Mouse (Mus musculus) liver, postnatal 0 days (tissue): ENCODE results near the gene Hmg20b. TPM values are rescaled to one million over a fixed set of nuclear protein-coding genes. Genes with fewer than 3 reads are reported as not detected.

Experiments
- ATAC-seq: fragments of 200-750 bp; cut with Nextera tagmentation; 2 replicates; pipeline ENCODE4 v1.8.0; 2017; ENCODE audit warnings: mild to moderate bottlenecking, moderate library complexity
- DNase-seq: peaks from one replicate; pipeline ENCODE4 v3.0.0-alpha.2; 2016
- H3K27ac ChIP-seq: fragments of 300-500 bp; sonication (generic); 2 replicates; pipeline ENCODE4 v1.5.1; 2014; ENCODE audit warnings: antibody characterized with exemption, moderate library complexity, mild to moderate bottlenecking, low read depth
- H3K27me3 ChIP-seq: fragments of 300-500 bp; sonication (generic); 2 replicates; pipeline ENCODE4 v1.6.1; 2014; ENCODE audit warnings: low read length, control low read depth, mixed read lengths; ENCODE audit not compliant: insufficient read depth
- H3K36me3 ChIP-seq: fragments of 300-500 bp; sonication (generic); replicated peaks from 2 replicates; pipeline ENCODE4 v1.6.1; 2014; ENCODE audit warnings: mild to moderate bottlenecking, control low read depth, low read length, moderate library complexity, mixed read lengths; ENCODE audit not compliant: insufficient read depth
- H3K4me1 ChIP-seq: fragments of 300-500 bp; sonication (generic); 2 replicates; pipeline ENCODE4 v1.6.1; 2014; ENCODE audit warnings: antibody characterized with exemption, mild to moderate bottlenecking, control low read depth; ENCODE audit not compliant: insufficient read depth
- H3K4me2 ChIP-seq: fragments of 300-500 bp; sonication (generic); 2 replicates; pipeline ENCODE4 v1.6.1; 2014; ENCODE audit warnings: low read depth, mild to moderate bottlenecking, low read length, moderate library complexity, mixed read lengths
- H3K4me3 ChIP-seq: fragments of 300-500 bp; sonication (generic); 2 replicates; pipeline ENCODE4 v1.5.1; 2014; ENCODE audit warnings: low read depth, low read length
- H3K9ac ChIP-seq: fragments of 300-500 bp; sonication (generic); replicated peaks from 2 replicates; pipeline ENCODE4 v1.6.1; 2014; ENCODE audit warnings: mild to moderate bottlenecking, moderate library complexity
- H3K9me3 ChIP-seq: fragments of 300-500 bp; sonication (generic); 2 replicates; pipeline ENCODE4 v1.6.1; 2016; ENCODE audit warnings: mild to moderate bottlenecking, control low read depth, low read length, mixed read lengths
- CTCF ChIP-seq: sonication (generic); IDR thresholded peaks from 2 replicates; pipeline ENCODE4 v1.5.1; 2016; ENCODE audit warnings: antibody characterized with exemption, low read depth
- EP300 ChIP-seq: IDR thresholded peaks from 2 replicates; pipeline ENCODE4 v1.6.1; 2016; ENCODE audit warnings: antibody characterized with exemption, low read depth, mild to moderate bottlenecking
- WGBS: fragments of 180-500 bp; shearing (Covaris S2); extraction: QIAGEN DNeasy Blood & Tissue Kit; methylation state at CpG from one replicate; pipeline ENCODE4 v1.1.7; 2014; ENCODE audit not compliant: insufficient replicate concordance; 5-methylcytosine and 5-hydroxymethylcytosine counted together
- polyA plus RNA-seq: library from polyadenylated mRNA; unstranded; fragments of >200 nt; fragmentation: Nextera tagmentation; extraction: Ambion mirVana; gene quantifications from 2 replicates; pipeline ENCODE4 v1.2.1, GENCODE M21; 2015

Gene Hmg20b
- polyA plus RNA-seq, 1 experiment from 2014 or later, result 27.1 TPM

DNA sequence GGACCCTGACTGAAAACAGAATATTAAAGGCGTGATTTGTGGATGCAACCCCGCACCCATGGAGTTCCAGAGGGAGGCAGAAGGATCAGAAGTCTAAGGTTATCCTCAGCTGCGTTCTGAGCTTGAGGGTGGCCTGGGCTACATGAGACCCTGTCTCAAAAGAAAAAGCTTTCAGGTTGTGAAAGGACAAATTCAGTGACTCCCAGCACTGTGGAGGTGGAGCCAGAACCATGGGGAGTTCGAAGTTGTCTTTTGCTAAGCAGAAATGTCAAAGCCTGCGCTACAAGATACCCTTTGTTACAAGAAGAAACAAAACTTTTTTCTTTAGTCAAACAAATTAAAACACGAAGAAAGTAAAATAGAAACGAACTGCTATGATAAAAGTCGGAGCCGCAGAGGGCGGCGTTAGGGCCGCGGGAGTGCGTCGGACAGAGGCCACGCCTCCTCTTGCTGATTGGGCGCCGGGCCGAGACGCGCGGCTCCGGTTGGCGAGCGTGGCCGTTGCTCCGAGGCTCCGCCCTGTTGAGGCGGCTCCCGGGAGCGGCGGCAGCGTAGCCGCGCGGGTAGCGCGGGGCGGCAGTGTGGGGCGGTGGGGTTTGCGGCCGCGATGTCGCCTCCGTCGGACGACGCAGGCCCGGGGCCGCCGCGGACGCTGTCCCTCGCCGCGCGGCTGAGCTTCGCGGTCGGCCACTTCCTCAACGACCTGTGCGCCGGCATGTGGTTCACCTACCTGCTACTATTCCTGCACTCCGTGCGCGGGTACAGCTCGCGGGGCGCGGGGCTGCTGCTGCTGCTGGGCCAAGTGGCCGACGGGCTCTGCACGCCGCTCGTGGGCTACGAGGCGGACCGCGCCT is 6.9 kb upstream of the Hmg20b start, which contains the start of gene Mfsd12:
TSS of gene Mfsd12 (plus strand) at position 501 of the 854 bp plus-strand sequence.
- Histone ChIP-seq H3K9me3 (no peaks in the 10 kb centered on the region), H3K4me3 (peak within 1 kb of the TSS; percentile 69), H3K4me1 (peaks cover 47% of the 10 kb centered on the region), H3K9ac (peak within 1 kb of the TSS; percentile 79), H3K36me3 (peaks cover 19% of the 10 kb centered on the region), H3K27me3 (no peaks in the 10 kb centered on the region), H3K4me2 (peak within 1 kb of the TSS; percentile 81), H3K27ac (peak within 1 kb of the TSS; percentile 80)
- ATAC-seq (peak; percentile 89), DNase-seq (peak; percentile 94)
- 2% methylated on average over 65 of the region's 79 CpGs for WGBS
- TF ChIP-seq EP300 (no peak), CTCF (no peak)

DNA sequence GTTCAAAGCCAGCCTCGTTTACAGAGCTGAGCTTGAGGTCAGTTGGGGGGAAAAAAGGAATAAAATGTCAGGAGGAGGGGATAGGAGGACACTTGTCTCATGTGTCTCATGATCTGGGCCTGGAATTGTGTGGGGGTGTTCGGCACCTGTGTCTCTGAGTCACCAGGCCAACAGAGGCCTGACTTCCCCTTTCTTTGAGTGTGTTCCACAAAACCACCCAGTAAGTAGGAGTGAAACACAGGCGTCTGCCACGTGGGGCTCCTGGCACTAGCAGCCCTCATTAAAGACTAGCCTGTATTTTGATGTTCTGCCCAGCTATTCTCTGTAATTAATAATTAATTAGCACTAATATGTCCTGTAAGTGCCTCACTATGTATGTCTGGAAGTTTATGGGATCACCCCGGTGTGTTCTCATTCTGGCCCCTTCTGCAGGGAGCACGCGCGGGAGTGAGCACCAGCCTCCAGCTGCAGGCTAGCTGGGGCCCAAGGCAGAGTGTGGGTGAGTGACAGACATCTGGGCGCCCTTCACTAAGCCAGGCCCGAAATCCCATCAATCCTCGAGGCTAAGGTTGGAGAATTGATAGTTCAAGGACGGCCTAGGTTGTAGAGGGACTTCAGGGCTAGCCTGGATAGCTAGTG is 6.2 kb upstream of the Hmg20b start:
- peak overlapping the region; percentile 79 for H3K9ac ChIP-seq

DNA sequence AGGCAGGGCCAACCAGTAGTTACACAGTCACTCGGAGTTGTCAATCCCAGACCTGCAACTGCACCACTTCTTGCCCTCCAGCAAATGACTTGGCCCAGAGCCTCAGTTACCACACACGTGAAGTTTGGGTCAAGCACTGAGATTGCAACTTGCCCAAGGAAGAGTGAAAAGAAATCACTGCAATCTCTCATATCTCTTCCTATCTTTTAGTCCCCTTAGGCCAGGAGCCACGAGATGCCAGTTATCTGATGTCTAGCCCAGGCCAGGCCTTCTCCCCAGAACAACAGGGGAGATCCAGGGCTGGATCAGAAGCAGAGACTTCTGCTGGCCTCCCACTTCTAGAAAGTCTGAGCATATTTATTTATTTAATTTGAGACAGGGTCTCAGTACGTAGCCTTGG is 5.3 kb upstream of the Hmg20b start:
- Histone ChIP-seq H3K9me3 (no peaks in the 10 kb centered on the region), H3K4me2 (no peak overlapping the region), H3K27ac (peak overlapping the region; percentile 50; the same call in 1 of the 2 replicates), H3K36me3 (peaks cover 3% of the 10 kb centered on the region; the same call in 1 of the 2 replicates), H3K9ac (no peak overlapping the region), H3K4me1 (peaks cover 47% of the 10 kb centered on the region), H3K27me3 (no peaks in the 10 kb centered on the region), H3K4me3 (no peak overlapping the region)
- 67% methylated on average over 4 of the region's 4 CpGs for WGBS
- TF ChIP-seq EP300 (no peak), CTCF (no peak)
- DNase-seq (no peak), ATAC-seq (no peak)

More for the DNA sequence above, 6.2 kb upstream of the Hmg20b start:
- H3K9me3 ChIP-seq, result no peaks in the 10 kb centered on the region
- peak overlapping the region; percentile 80 for H3K27ac ChIP-seq
- H3K4me2 ChIP-seq, result peak overlapping the region; percentile 81
- 22% methylated on average over 12 of the region's 12 CpGs for WGBS
- TF ChIP-seq CTCF (no peak), EP300 (no peak)
- peak overlapping the region; percentile 69 for H3K4me3 ChIP-seq
- DNase-seq (peak; percentile 42), ATAC-seq (no peak)
- H3K36me3 ChIP-seq, result peaks cover 12% of the 10 kb centered on the region
- peaks cover 48% of the 10 kb centered on the region for H3K4me1 ChIP-seq
- no peaks in the 10 kb centered on the region for H3K27me3 ChIP-seq

DNA sequence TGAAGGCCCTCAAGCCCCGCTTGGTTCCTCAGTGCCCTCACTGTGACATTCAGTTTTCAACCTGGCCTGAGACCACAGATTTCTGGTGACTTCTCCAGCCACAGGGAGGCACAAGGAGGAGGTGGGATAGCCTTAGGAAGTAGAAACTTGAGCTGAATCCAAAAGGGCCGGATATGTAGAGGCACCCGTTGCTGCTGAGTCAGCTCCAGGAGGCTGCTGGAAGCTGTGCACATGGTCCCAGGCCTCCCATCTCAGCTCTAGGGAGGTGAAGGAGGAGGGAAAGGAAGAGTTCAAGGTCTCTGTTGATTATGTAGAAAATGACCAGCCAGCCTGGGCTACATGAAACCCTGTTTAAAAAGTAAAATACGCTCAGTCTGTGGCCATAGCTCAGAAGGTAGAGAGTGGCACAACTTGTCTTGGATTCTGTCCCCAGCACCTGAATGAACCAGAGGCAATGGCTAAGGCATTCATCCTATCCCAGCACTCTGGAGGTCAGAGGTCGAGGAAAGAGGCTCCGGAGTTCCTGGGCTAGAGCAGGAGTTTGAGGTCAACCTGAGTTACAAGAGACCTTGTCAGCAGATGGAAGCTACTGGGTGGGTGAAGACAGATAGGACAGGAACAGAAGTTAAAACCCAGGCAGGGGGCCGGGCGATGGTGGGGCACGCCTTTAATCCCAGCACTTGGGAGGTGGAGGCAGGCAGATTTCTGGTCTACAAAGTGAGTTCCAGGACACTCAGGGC is 4.6 kb upstream of the Hmg20b start:
- no peaks in the 10 kb centered on the region for H3K36me3 ChIP-seq
- DNase-seq (no peak), ATAC-seq (no peak)
- no peak overlapping the region for H3K4me3 ChIP-seq
- peaks cover 48% of the 10 kb centered on the region for H3K4me1 ChIP-seq
- H3K27me3 ChIP-seq, result no peaks in the 10 kb centered on the region
- WGBS, result 69% methylated on average over 9 of the region's 9 CpGs
- no peak overlapping the region for H3K9ac ChIP-seq
- TF ChIP-seq EP300 (no peak), CTCF (no peak)
- no peak overlapping the region for H3K4me2 ChIP-seq
- no peaks in the 10 kb centered on the region for H3K9me3 ChIP-seq
- H3K27ac ChIP-seq, result no peak overlapping the region

DNA sequence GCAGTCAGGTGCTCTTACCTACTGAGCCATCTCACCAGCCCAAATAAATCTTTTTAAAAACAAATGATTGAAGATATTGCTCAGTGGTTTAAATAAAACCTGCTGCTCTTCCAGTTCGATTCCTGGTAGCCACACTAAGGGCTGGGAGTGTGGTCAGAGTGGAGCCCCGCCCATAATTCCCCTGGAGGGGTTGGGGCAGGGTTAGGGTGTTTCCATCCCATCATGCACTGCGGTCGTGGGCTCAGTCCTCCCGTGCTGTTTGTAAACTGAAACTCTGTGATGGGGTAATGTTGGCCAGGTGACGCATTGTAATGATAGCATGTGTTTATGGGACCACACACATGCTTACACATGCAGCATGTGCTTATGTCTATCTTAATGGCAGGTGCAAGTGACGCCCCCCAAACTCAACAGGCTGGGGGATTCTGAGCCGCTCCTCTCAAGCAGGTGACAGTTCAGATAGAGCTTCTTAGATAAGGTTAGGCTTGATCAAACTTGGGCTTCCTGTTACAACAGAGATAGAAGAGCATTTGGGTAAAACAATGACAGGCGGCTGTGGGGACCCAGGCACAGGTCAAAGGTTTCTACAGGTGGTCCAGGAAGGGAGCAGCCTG is 1.5 kb upstream of the Hmg20b start:
- H3K27ac ChIP-seq, result peak overlapping the region; percentile 50
- WGBS, result 15% methylated on average over 9 of the region's 9 CpGs
- peak overlapping the region; percentile 11; the same call in 1 of the 2 replicates for H3K4me3 ChIP-seq
- TF ChIP-seq CTCF (no peak), EP300 (0 out of 2 replicates have a peak, but pooled peaks have one; percentile 10)
- peaks cover 10% of the 10 kb centered on the region for H3K36me3 ChIP-seq
- no peak for ATAC-seq
- H3K27me3 ChIP-seq, result no peaks in the 10 kb centered on the region
- peaks cover 51% of the 10 kb centered on the region for H3K4me1 ChIP-seq
- H3K4me2 ChIP-seq, result peak overlapping the region; percentile 67
- H3K9ac ChIP-seq, result no peak overlapping the region
- peak; percentile 74 for DNase-seq
- no peaks in the 10 kb centered on the region for H3K9me3 ChIP-seq
